Mouse (Mus musculus) brain, embryonic 14.5 days (tissue): ENCODE data around the gene LTO1. TPM values are rescaled to one million over a fixed set of nuclear protein-coding genes. Genes with fewer than 3 reads are reported as not detected.
"Not testable (repeated sequence)": the region's sequence is repeated elsewhere in the genome, so short reads cannot be mapped to it uniquely, and the experiment has no call there.

ENCODE experiments used
- DNase-seq: peaks from one replicate; pipeline ENCODE4 v3.0.0-alpha.2; 2011; ENCODE audit warnings: low read depth
- CTCF ChIP-seq: fragments of 200-500 bp; IDR thresholded peaks from 2 replicates; pipeline ENCODE4 v1.5.1; 2012; ENCODE audit warnings: inconsistent platforms, mild to moderate bottlenecking, moderate library complexity, borderline replicate concordance; ENCODE audit not compliant: insufficient read depth, insufficient read length; ENCODE audit errors: extremely low read depth
- POLR2A ChIP-seq: fragments of 200-500 bp; IDR thresholded peaks from 2 replicates; pipeline ENCODE4 v1.6.1; 2012; ENCODE audit warnings: mild to moderate bottlenecking, inconsistent platforms, borderline replicate concordance; ENCODE audit not compliant: poor library complexity, insufficient read depth, insufficient read length, severe bottlenecking; ENCODE audit errors: extremely low read depth
- polyA plus RNA-seq: library from polyadenylated mRNA; depleted of rRNA; stranded (reverse); fragments of >200 nt; gene quantifications from 2 replicates; pipeline ENCODE4 v1.2.3, GENCODE M21; 2012

LTO1 gene
- polyA plus RNA-seq, 1 experiment, result 40.7 TPM

- peak; percentile 71 for DNase-seq
- TF ChIP-seq CTCF (peak; percentile 38; the same call in 1 of the 2 replicates), POLR2A (no peak)
These were observed 20.7 kb upstream of the LTO1 start for GRCm38 (mm10) chr7:144894191-144894590.

DNA sequence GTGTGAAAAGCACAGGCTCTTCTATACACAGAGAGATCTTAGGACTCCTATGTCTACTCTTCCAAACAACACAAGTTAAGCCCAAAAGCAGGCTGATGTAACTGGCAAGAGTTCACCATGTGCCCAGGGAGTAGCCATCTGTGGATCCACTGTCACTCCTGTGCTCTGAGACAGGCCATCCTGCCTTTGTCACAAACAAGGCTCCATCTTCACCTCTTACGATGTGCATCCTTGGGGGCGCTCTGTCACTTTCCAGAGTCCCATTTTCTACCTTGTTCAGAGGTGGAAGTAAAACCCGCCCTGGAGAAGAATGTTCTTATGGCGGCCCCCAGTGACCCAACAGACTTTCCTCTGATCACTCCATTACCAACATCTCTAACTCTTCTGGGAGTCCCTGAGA, 20.2 kb upstream of the LTO1 start:
- DNase-seq, result peak; percentile 57

GRCm38 (mm10) chr7:144895305-144896111, 19.4 kb upstream of the LTO1 start:
- TF ChIP-seq CTCF (peak; percentile 83), POLR2A (no peak)
- peak; percentile 93 for DNase-seq

More for the DNA sequence above, 20.2 kb upstream of the LTO1 start:
- no peak for TF ChIP-seq POLR2A
- no peak for TF ChIP-seq CTCF

GRCm38 (mm10) chr7:144896294-144897218, 18.3 kb upstream of the LTO1 start, which contains the start of gene Fgf15:
Fgf15 (plus strand) TSS chr7:144896531.
- peak; percentile 67 for DNase-seq
- TF ChIP-seq POLR2A (peak; percentile 28; the same call in 1 of the 2 replicates), CTCF (no peak)

DNA sequence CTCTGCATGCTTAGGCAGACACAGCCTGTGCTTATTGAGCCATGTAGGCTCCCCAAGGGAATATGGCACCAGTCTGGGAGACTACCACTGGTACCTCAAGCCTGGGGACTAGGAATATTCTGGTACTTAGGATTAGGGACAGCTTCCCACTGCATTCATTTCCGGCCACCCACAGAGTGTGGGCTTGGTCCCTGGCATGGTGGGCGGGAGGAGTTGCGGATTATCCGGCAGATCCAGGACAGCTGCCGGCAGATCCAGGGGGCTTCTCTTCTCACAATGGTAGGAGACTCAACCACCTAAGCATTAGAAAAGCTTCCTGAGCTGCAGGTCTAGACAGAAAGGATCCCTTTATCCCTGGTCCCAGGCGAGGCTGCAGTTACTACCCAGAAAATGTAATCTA, 16.4 kb upstream of the LTO1 start:
- TF ChIP-seq POLR2A (no peak), CTCF (no peak)
- DNase-seq, result no peak

GRCm38 (mm10) chr7:144905514-144905913, 9.4 kb upstream of the LTO1 start:
- peak; percentile 19; the same call in 1 of the 2 replicates for TF ChIP-seq CTCF

GRCm38 (mm10) chr7:144906708-144907397, 8.0 kb upstream of the LTO1 start:
- peak; percentile 74 for DNase-seq
- peak; percentile 94 for TF ChIP-seq CTCF
- TF ChIP-seq POLR2A, result no peak

More at GRCm38 (mm10) chr7:144905514-144905913, 9.4 kb upstream of the LTO1 start:
- DNase-seq, result not testable (repeated sequence)

DNA sequence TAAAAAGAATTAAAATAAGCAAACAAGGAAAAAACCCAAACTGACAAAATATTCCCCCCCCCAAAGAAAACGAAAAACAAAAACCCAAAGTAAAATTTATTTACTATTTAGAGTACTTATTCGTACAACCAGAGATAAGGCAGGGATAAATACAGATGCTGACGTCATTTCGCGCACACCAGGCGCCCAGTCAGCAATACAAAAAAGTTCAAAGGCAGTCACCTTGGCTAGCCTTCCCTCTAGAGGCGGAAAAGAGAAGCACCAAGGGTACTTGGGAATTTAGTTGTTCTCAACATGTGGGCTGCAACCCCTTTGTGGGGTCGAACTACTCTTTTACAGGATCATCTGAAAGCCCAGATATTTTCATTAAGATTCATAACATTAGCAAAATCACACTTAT, 7.1 kb upstream of the LTO1 start:
- no peak for TF ChIP-seq POLR2A
- peak; percentile 36; the same call in 1 of the 2 replicates for TF ChIP-seq CTCF
- DNase-seq, result peak; percentile 19

DNA sequence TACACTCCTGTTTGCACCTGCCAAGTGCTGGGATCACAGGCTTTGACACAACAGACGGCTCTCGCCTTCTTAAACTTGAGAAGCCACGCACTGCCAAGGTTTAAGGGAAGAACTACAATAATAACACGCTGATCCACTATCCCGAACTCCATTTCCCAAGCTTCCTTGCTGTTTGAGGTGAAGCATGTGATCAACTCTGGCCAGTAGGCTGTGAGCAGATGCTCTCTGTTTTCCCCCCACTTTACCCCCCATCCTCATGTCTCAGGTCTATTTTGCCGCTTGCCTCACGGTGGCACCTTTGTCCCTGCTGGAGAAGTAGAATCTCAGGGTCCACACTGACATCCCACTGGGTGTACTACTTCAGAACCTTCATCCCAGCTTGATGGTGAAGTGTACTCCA, 6.2 kb upstream of the LTO1 start:
- TF ChIP-seq POLR2A, result no peak
- no peak for TF ChIP-seq CTCF
- DNase-seq, result peak; percentile 50

DNA sequence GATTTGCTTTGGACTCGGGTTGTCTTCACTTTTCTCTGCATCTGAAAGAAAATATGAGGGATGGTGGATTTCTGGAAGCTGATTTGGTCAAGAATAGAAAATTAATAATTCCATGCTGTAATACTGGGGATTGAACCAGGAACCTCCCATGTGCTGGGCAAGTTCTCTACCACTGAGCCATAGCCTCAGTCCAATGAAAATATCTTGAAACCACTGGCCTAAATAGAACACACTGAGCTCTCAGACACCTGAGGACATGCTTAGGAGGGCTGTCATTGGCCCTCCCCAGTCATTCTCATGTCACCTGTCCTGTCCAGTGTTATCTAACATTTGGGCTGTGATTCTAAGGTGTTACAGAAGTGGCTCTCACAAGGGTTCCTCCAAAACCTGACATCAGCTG, 3.8 kb upstream of the LTO1 start:
- TF ChIP-seq POLR2A (no peak), CTCF (no peak)
- no peak for DNase-seq

DNA sequence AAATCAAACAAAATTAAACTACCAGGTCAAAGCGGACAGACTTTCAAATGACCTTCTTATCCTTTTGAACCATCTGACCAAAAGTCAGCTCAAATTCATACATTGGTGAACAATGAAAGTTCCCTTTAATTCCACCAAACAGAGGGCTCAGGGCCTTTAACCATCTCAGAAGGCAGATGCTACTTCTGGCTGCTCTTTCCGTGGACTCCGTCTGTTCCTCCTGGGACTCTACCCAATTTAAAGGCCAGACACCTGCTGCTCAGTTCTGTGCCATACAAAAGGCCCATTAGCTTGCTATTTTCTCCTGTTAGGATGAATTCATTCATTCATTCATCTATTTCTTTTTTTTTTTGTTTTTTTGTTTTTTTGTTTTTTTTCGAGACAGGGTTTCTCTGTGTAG, 2.0 kb upstream of the LTO1 start:
- DNase-seq, result peak; percentile 55
- TF ChIP-seq CTCF (no peak), POLR2A (no peak)
